Mouse (Mus musculus) heart, postnatal 0 days (tissue): ENCODE results near the gene Olfr943.

Source experiments
- CTCF ChIP-seq: IDR thresholded peaks from 2 replicates; pipeline ENCODE4 v1.5.1; 2016; ENCODE audit warnings: antibody characterized with exemption, control low read depth, low read depth
- EP300 ChIP-seq: IDR thresholded peaks from 2 replicates; pipeline ENCODE4 v1.6.1; 2016; ENCODE audit warnings: antibody characterized with exemption, low read depth

GRCm38 (mm10) chr9:39201620-39202019 is 35.5 kb downstream of the Olfr943 start, which contains the start of gene Olfr944:
- TF ChIP-seq EP300 (no peak), CTCF (no peak)
